Mouse (Mus musculus): ENCODE results near the gene Gm10964.
A peak's percentile ranks its signal among the peaks of the same experiment; 100 is the strongest.

Gene Gm10964

DNA sequence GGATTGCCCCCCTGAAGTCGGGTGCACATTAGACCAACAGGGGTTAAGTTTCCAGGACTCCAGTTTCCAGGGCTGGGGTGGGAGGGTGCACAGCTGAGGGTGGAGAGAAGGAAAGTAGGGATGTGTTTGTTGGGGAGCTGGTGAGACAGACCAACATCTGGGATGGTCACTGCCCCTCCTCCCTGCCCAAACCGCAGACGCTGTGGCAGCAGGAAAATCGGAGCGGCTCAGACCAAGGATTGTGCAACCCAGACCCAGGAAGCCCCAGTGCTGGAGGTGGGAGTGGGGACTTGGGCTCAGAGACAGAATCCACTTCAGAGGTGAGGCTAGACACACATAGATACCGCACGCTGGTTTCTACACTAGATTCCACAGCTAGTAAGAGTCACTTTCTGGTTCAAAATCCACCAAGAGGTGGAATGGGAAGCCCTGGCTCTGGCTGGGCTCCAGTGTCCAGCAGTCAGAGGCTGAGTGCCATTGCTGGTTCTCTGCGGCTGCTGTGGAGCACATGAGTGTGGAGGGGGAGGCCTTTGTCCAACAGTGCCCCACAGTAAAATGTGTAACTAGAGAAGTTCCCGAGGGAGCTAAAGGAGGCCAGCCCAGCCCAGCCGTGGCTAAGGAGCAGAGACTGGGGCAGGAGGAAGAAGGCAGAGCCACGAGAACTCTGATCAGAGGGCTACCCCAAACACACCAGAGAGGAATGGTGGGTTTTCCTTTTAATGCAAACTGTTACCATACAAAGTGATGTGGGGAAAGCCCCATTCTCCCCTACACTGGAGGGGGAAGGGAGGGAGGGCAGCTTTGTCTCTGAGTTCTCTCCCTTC lies 4.3 kb upstream of the Gm10964 start:
- DNase-seq, result peak; percentile 98

DNA sequence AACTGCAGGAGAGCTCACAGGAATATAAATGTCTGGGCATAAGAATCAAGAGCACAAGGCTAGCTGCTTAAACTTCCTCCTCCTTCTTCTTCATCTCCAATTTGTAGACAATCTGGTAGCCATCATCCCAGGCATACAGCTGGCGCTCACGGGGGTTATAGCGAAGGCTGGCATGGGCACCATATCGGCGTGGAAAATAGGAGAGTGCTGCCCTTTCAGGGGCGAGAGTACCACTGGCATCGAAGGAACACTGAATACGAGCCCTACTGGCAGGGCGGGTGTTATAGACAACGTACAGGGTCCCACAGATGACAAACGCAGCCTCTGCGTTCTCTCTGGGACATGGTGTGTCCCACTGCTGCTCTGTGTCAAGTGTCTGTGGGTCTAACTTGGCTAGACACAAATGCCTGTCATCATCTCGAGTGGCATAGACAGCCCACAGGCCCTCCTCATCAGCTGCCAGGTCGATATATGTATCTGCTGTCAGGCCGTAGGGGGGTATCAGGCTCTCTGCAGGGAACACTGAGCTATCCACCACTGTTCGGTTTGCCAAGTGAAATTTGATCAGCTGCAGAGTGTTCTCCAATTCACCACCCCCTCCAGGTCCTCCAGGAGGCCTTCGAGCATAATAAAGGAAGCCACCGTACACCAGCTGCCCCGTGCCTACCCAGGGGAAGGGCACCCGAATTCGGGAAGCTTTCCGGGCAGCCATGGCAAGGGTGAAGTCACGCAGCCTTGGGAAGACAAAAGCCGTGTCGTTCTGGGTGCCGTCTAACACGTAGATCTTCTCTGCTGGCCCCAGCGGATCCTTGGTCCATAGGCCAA lies 3.2 kb upstream of the Gm10964 start:
- DNase-seq, result peak; percentile 94

DNA sequence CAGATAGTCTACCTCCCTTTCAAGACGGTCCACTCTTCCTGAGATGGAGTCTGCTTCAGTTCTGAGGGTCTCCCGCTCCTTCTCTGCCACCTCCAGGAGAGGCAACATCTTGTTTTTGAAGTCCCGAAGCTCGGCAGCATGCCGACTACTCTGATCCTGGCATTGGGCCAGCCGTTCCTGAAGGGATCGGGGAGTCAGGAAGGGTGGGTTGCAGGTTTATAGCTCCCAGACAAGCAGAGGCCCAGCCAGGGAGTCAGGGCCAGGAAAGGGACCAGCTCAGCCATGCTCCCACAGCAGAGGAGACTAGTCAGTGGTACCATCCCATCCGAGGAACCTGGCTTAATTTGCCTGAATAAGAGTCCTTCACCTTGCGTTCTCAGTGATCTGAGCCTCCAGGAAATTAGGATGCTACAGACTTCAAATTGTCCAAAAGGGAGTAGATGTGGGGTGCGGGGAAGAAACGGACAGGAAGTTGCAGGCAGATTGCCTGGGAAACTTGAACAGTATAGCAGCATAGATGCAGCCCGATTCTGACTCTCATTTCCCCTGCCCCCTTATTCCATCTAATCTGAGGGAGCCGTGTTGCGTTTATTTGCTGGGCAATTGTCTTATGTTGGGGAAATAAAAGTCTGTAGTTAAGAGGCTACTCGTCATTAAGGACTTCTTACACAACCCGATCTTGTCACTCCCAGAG lies 2.0 kb upstream of the Gm10964 start:
- DNase-seq, result peak; percentile 97

DNA sequence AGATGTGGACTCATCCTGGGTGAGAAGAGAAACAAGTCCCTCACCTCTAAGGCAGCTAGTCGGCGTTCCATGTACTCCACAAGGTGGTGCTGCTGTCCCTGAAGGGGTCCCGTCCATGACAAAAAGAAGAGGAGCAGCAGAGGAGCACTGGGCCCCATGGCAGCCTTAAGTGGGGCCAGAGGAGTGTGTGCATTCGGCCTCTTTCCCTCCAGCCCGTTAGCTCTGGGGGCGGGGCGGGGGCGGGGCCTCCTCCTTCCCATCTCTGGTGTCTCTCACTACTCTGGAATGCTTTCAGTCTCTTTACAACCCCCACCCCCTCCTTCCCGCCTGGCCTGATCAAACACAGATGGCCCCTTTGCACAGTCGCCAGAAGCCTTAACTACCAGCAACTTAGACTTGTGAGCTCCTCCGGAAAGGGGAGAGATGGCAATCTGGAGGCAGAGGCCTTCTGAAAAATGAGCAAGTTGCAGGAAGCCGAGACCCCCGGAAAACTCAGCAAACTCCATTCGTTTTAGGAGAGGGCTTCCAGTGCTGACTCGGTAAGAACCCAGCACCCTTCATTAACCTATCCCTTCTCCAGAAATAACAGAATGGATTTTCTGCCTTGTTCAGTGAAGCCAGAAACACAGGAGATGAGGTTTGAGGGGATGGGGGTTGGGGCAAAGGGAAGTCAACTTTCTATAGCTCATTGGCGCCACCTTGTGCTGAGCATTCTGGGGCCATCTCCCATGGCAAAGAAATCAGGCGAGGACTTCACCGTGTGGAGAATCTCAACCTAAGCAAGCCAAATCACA lies 1.2 kb upstream of the Gm10964 start, which contains the start of gene Olfml3:
Gene Olfml3, minus strand, starts transcription at position 224 of the 794 bp plus-strand sequence.
- peak; percentile 98 for DNase-seq

DNA sequence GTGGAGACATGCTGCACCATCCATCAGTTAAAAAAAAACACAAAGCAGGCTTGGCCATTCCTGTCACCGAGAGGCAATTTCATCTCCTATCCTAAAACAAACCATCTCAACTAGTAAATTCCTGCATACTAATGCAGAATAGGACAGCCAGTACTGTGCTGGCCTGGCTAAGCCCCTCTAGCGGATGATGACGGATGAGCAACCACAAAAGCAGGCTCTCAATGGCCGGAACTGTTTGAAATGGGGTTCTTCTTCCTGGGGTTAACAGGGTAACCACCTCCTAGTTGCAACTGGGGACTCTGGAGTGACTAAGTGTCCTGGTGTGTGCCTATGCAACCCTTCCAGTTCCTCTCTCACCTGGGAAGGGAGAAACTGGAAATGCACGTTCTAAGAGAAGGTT lies 1.2 kb downstream of the Gm10964 start:
- peak; percentile 75 for DNase-seq

DNA sequence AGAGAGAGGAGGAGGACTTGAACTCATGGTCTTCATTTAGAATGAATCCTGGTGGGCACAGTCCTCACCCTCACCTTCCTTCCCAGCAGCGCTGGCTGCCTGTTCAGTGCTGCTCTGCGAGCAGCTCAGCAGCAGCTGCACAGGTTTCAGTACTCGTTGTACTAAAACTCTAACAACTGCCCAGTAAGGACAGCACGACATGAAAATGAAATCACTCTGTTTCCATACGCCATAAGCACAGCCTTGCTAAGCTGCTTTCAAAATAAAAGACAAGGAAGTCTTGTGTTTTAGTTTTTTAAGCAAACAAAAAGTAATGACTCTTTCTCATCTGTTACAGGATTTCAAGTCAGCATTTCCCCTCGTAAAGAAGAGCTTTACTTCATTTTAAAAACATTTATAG lies 4.0 kb downstream of the Gm10964 start:
- peak; percentile 15 for DNase-seq

DNA sequence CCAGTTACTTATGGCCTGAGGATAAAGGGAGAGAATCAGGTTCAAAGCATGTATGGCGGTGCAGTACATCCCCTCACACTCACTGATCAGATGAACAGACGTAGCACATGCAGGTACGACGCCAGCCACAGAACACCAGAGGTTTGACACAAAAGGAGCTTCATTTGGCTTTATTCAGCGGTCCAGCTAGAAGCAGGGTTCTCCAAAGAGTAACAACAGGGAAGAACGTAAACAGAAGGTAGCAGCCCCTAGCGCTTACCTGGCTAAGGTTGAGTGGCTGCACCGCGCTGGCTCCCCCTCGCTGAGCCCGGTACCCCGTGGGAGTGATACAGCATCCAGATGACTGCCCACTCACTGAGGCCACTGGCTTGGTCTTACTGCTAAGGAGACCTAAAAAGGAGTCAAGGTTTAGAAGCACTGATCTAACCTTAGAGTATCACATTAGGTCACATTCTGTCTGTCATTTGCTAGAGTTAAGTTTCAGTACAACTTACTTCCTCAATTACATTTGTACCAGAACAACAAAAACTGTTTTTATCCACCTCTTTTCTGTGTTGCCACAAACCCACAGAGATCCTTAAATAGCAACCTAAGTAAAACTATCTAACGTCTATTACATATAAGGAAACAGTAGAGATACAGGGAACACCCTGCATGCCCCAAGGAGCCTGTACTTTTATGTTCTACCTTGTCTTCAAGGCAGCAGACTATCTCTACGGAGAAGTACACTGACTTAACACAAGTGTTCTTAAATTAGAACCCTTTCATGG lies 6.0 kb downstream of the Gm10964 start:
- peak; percentile 89 for DNase-seq

DNA sequence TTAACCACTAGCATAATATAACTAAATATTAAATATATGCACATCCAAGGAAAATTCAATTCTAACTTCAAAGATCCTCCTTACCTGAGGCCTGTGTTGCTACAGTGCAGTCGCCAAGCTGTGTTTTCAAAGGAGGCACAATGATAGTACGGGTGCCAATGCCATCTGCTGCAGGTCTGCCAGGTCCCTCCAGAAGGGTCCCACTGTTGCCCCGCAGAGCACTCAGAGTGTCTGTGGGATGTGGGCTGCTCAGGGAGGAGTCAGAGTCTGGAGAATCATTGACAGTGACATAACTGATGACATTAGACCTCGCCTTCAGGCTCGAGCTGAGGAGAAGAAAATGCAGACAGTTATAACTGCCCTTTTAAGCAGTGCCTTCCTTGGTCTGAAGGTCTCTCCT lies 7.5 kb downstream of the Gm10964 start:
- peak; percentile 85 for DNase-seq

DNA sequence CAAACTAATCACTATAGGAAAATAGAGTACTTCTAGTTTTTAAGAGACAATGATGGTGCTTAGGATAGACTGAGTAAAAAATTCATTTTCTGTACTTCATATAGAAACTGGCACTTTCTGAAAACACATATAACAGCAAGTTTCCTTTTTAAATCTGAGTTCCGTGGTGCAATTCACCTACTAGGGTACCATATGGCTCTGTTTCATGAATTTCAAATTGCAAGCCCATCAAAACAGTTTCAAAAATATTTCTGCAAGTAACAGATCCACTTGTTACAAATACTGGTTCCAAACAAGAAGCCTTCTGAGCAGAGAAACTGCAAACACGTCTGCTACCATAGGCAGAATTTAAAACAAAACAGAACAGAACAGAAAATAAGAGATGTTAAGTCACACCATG lies 12.4 kb downstream of the Gm10964 start:
- no peak for DNase-seq

DNA sequence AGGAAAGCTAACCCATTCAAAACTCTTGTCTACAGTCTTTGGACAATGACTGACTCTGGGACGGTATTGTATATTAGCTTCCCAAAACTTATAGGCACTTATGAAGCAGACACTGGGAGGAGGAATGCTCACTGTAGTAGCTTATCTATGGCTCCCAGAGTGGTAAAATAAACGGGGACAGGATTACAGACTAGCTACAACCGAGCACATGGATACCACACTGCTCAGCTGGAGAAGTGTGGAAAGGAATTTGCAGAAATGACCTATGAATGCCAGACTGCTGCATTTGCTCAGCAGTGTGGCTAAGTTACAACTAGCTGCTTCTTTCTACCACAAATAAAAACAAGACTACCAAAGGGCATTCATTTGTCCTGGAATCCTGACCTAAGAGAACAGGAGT lies 16.2 kb downstream of the Gm10964 start:
- DNase-seq, result peak; percentile 37

DNA sequence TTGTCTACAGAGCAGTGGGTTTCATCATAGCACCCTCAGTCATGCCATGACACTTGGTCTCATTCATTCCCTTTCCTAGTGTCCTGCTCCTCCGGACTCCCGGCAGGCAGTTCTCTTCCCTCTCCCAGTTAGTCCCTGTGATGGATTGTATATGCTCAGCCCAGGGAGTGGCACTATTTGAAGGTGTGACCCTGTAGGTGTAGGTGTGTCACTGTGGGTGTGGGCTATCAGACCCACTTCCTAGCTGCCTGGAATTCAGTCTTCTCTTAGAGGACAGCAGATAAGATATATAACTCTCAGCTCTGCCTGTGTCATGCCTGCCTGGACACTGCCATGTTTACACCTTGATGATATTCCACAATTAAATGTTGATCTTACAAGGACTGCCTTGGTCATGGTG lies 17.8 kb downstream of the Gm10964 start:
- no peak for DNase-seq

DNA sequence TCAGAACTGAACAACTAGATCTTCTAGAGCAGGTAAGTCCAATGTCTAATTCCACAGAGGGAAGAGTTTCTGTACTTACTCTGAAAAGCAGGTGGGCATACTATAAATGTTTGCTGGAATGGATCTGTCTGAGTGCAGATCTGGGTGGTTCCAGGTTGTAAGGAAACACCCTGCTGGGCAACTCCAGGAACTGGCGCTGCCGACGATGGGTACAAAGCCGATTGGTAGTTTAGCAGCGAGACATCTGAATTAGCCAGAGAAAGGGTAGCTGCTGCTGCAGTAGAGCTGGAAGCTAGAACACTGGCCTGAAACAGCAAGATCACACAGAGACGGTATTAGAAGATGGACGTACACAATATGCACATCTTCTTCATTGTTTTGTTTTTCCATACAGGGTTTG lies 19.3 kb downstream of the Gm10964 start:
- DNase-seq, result no peak

DNA sequence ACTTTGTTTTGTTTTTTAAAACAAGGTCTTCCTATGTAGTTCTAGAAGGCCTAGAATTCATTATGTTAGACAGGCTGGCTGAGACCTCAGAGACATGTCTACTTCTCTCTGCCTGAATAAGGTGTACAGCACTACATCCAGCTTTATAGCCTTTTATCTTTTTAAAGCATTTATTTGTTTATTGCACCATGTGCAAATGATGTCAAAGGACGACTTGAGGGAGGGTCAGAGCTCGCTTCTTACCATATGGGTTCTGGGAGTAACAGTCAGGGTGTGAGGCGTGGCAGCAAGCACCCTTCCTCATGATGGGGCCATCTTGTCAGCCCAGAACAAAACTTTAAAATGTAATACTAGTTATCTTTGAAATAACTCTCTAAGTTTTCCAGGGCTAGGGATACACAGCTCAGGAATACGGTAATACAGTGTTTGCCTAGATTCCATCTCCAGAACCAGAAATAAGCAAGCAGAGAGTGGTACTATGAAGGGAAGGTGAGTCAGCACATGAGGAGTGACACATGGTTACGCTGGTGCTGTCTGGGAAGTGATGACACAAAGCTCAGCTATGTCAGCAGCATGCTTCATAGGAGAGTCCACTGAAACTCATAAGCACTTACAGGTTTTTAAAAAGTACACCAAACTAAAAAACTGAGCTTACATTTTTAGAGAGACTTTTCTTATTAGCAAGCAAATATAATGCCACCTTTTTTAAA lies 20.2 kb downstream of the Gm10964 start:
- peak; percentile 46 for DNase-seq

DNA sequence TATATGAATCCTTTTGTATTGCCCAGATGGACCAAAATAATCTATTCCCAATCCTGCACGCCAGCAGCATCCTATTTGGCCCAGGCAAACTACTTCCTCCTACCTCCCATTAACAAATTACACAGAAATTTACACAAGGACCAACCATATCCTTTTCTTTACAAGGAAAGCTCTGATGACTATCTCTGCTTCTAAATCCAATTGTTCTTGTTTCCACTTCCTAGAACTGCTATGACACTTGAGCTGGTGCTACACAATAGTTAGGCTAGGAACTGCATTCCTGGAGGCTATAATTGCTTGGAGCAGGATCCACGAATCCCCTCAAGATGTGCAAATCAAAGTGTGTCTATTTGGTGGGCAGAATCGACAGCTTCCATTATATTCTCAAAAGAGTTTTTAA lies 27.6 kb downstream of the Gm10964 start:
- peak; percentile 85 for DNase-seq

DNA sequence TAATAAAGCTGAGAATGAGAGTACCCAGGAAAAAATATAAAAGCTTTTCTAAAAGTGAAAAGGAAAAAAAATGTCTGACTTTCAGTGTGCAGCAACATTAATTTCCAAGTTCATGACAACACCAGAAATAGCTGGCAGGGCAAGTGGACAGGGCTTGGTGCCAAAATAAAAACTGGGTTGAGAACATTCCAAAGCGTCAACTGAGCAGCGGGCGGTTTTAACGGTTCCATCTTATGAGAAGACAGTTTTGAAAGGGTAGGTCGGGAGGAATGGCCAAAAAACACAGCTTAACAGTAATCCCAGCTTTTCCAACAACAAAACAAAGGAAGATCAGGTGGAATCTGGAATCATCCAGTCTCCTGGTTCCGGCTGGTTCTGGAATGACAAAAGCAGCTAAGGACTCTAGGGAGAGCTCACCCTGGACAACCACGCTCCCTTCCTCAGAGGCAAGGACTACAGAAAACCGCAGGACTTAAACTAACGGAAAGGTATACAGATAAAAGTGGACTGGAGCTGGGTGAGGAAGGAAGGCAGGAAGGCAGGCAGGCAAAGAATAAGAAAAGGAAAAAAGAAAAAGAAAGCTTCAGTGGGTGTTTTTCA lies 32.5 kb downstream of the Gm10964 start:
- peak; percentile 96 for DNase-seq

DNA sequence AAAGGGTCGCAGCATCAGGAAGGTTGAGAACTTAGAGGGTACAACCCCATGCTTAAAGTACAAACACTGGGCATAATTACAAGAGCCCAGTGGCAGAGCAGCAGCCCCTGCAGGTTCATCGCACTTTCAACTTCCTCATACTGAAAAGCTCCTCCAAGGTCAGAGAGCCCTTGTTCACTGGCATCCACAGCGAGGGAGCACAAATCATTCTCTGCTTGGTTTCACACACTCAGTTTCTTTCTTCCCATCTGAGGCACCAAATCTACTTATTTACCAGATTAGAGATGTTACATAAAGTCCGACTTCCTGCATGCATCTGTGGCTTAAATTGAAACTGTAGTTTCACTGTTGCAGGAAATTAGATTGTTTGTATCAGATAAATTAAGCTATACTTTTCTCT lies 33.7 kb downstream of the Gm10964 start:
- DNase-seq, result peak; percentile 90

DNA sequence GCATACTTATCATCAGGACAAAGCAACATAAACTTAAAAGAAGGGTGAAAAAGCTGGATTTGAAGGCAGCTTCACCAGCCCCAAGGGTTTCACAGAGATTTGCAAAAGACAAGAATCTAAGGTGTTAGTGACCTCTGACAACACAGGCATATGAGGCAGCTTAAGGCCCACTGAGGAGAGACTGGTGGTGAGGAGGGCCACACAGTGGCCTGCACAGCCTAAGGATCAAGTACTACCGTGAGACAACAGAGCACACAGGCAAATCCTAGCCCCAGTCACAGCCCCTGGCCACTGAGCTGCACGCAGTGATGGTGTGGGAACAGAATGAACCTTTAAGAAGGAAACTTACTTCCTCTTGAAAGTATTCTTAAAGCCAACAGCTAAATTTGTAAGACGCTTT lies 34.3 kb downstream of the Gm10964 start:
- peak; percentile 81 for DNase-seq

DNA sequence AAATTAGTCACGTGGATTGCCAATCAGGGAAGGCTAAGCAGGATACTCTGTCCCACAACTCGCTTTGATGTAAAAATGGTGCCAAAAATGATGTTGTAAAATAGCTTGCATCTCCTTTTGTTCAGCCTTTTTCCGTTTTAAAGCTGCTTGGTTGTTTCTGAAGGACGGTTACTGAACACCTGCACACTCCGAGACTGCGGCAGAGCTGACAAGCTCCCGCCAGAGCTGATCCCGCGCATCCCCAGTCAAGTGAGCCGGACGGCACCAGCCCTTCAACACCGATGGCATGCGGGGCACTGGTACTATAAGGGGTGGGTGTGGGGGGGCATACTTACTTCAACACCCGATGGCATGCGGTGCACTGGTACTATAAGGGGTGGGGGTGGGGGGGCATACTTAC lies 34.8 kb downstream of the Gm10964 start:
- peak; percentile 85 for DNase-seq

DNA sequence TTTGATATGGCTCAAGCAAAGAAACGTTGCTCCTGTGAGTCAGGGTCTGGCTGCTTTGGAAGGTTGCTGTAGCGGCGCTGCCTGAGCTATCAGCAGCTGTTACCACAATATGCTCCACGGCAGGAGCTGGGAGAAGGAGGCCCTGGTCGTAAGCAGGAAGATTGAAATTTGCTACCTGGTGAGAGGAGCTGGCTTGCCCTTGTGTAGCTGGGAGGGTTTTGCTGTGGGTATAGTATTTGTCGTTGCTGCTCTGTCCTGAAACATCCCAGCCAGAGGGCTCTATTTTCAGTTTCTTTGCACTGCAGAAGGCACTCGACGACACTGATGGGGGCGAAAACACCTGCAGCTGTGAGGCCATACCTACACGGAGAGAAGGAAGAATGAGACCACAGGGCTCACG lies 38.8 kb downstream of the Gm10964 start:
- peak; percentile 74 for DNase-seq

DNA sequence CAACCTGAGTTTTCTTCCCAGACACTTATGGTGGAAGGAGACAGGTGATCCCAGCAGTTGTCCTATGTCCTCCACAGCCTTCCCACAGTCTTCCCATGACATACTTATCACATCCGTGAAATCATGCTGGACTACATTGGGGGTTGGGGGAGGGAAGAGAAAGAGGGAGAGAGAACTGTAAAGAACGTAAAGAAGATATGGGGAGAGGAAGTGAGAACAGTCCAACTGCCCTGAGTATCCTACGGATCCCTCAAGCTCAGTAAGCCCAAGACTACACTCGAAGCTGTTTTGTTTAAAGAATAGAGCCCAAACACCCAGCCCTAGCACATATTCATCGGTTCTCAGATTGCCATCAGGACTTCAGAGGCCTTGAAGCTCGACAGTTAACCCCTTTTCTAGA lies 39.5 kb downstream of the Gm10964 start:
- peak; percentile 78 for DNase-seq

DNA sequence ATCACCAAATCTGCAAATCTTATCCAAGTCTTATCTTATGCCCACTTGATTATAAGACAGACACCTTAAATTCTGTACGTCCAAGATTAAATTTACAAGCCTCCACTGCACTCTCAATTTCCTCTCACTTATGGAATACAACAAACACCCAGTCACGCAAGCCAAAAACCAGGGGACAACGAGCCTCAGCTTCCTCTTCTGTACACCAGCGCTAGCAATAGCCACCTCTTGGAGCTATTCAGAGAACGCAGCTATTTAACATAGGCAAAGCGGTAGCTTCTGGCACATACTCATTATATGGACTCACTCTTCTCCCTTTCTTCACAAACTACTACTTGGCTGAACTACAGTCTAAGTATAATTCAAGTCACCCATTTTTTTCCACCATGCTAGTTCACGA lies 40.0 kb downstream of the Gm10964 start:
- DNase-seq, result peak; percentile 58
